Mouse (Mus musculus) activated CD4-positive, CD25-positive, alpha-beta regulatory T cell, adult 9 weeks (primary cell): Measurements from ENCODE around the gene Slc15a4. TPM values are rescaled to one million over a fixed set of nuclear protein-coding genes. Genes with fewer than 3 reads are reported as not detected.

Experiments used
- polyA plus RNA-seq: library from polyadenylated mRNA; unstranded; fragments of 100-300 nt; shearing (Covaris generic); gene quantifications from one replicate; pipeline ENCODE4 v1.2.1, GENCODE M21; 2017

Gene Slc15a4
- polyA plus RNA-seq, result 4.0 TPM

GRCm38 (mm10) chr5:127632167-127633145 is at the start of gene Slc15a4, which contains the start of gene Glt1d1:
Gene Slc15a4 (minus strand): TSS chr5:127632897.
Gene Glt1d1 (plus strand): TSS chr5:127632262.

Other genes with a start within 250 kb of the Slc15a4 start
- not detected for gene Glt1d1, start 635 bp downstream of the Slc15a4 start, polyA plus RNA-seq